Mouse (Mus musculus) kidney, embryonic 14.5 days (tissue): ENCODE data around the gene Msl2. TPM values are rescaled to one million over a fixed set of nuclear protein-coding genes. Genes with fewer than 3 reads are reported as not detected.

Experiments used
- ATAC-seq: fragments of 200-750 bp; cut with Nextera tagmentation; 2 replicates; pipeline ENCODE4 v1.8.0; 2017; ENCODE audit warnings: moderate number of reproducible peaks, mild to moderate bottlenecking, moderate TSS enrichment, moderate library complexity; ENCODE audit not compliant: low FRiP score, low TSS enrichment
- H3K27ac ChIP-seq: fragments of 300-500 bp; sonication (generic); 2 replicates; pipeline ENCODE4 v1.5.1; 2014; ENCODE audit warnings: low read depth, mild to moderate bottlenecking, low read length, moderate library complexity, mixed read lengths
- H3K27me3 ChIP-seq: fragments of 300-500 bp; sonication (generic); 2 replicates; pipeline ENCODE4 v1.6.1; 2014; ENCODE audit warnings: mild to moderate bottlenecking, low read length; ENCODE audit not compliant: control insufficient read depth, insufficient read depth
- H3K36me3 ChIP-seq: fragments of 300-500 bp; sonication (generic); 2 replicates; pipeline ENCODE4 v1.6.1; 2014; ENCODE audit warnings: low read length, mixed read lengths; ENCODE audit not compliant: control insufficient read depth, insufficient read depth
- H3K4me1 ChIP-seq: fragments of 300-500 bp; sonication (generic); 2 replicates; pipeline ENCODE4 v1.6.1; 2014; ENCODE audit warnings: low read length, mixed read lengths; ENCODE audit not compliant: control insufficient read depth, insufficient read depth
- H3K4me2 ChIP-seq: fragments of 300-500 bp; sonication (generic); replicated peaks from 2 replicates; pipeline ENCODE4 v1.6.1; 2014; ENCODE audit warnings: low read depth, mild to moderate bottlenecking, low read length
- H3K4me3 ChIP-seq: fragments of 300-500 bp; sonication (generic); 2 replicates; pipeline ENCODE4 v1.5.1; 2014; ENCODE audit warnings: mild to moderate bottlenecking, low read length
- H3K9ac ChIP-seq: fragments of 300-500 bp; sonication (generic); 2 replicates; pipeline ENCODE4 v1.6.1; 2014; ENCODE audit warnings: low read depth, mild to moderate bottlenecking, low read length, moderate library complexity
- H3K9me3 ChIP-seq: fragments of 300-500 bp; sonication (generic); 2 replicates; pipeline ENCODE4 v1.6.1; 2016; ENCODE audit warnings: low read length; ENCODE audit not compliant: control insufficient read depth
- WGBS: fragments of 180-500 bp; shearing (Covaris S2); extraction: QIAGEN DNeasy Blood & Tissue Kit; methylation state at CpG from one replicate; pipeline ENCODE4 v1.1.7; 2014; 5-methylcytosine and 5-hydroxymethylcytosine counted together
- polyA plus RNA-seq: library from polyadenylated mRNA; unstranded; fragments of >200 nt; fragmentation: Nextera tagmentation; extraction: Ambion mirVana; gene quantifications from 2 replicates; pipeline ENCODE4 v1.2.1, GENCODE M21; 2014

Gene Msl2
- polyA plus RNA-seq, 1 experiment from 2014 or later, result 9.7 TPM

GRCm38 (mm10) chr9:101078579-101078978, 4.7 kb downstream of the Msl2 start:
- H3K4me3 ChIP-seq, result peak overlapping the region; percentile 23; the same call in 1 of the 2 replicates
- no peak overlapping the region for H3K27ac ChIP-seq
- 56% methylated on average over 4 of the region's 4 CpGs for WGBS

DNA sequence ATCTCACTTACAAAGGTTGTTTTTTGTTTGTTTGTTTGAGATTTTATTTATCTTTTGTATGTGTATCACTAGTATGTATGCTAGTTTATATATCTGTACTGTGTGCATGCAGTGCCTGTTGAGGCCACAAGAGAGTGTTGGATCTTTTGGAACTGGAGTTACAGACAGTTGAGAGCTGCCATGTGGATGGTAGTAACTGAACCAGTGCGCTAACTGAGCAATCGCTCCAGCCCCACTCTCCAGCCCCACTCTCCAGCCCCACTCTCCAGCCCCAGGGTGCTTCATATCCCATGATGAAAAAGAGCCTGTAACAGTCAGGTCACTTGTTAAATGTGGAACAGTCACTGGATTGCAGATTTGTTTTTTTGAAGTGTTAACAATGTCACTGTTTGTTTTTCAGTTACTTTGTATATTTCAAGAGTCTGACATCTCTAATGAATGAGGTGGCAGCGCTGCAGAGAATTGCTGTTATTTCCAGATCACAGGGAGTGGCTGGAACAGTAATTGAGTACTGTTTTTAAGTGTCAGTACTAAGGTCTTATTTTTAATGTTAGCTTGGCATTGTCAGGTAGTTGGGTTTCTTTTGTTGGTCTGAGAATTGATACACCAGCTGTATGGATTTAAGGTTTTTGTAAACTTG, 6.3 kb downstream of the Msl2 start:
- no peak overlapping the region for H3K4me2 ChIP-seq

More at GRCm38 (mm10) chr9:101078579-101078978, 4.7 kb downstream of the Msl2 start:
- Histone ChIP-seq H3K36me3 (peaks cover 3% of the 10 kb centered on the region; the same call in 1 of the 2 replicates), H3K27me3 (no peaks in the 10 kb centered on the region), H3K4me1 (peaks cover 23% of the 10 kb centered on the region), H3K9me3 (no peaks in the 10 kb centered on the region), H3K4me2 (peak overlapping the region; percentile 43), H3K9ac (0 out of 2 replicates have a peak overlapping the region, but pooled peaks have one; percentile 19)
- ATAC-seq, result no peak

DNA sequence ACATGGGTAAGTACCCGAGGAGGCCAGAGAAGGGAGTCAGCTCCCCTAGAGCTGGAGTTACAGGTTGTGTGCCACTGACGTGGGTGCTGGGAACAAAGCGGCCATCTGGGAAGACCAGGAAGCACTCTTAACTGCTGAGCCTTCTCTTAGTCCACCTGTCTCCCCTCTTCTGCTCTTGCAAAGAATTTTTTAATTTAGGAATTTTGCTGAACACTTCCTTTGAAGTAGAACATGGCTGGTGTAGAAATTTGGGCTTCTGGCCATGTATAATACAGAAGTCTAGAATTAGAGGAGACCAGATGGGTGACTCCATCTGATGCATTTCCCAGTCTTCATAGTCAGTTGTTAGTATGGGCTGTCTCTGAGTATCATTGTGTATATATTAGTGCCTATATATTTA, 9.8 kb downstream of the Msl2 start:
- no peak for ATAC-seq
- peaks cover 2% of the 10 kb centered on the region; the same call in 1 of the 2 replicates for H3K36me3 ChIP-seq
- peaks cover 11% of the 10 kb centered on the region for H3K4me1 ChIP-seq
- no peak overlapping the region for H3K27ac ChIP-seq
- WGBS, result 91% methylated on average over 3 of the region's 3 CpGs
- H3K9ac ChIP-seq, result no peak overlapping the region
- peaks cover 3% of the 10 kb centered on the region; the same call in 1 of the 2 replicates for H3K9me3 ChIP-seq
- no peak overlapping the region for H3K4me3 ChIP-seq
- no peak overlapping the region for H3K4me2 ChIP-seq
- H3K27me3 ChIP-seq, result no peaks in the 10 kb centered on the region

More for the DNA sequence above, 6.3 kb downstream of the Msl2 start:
- no peak for ATAC-seq
- H3K27me3 ChIP-seq, result no peaks in the 10 kb centered on the region
- no peak overlapping the region for H3K9ac ChIP-seq
- H3K9me3 ChIP-seq, result peaks cover 3% of the 10 kb centered on the region; the same call in 1 of the 2 replicates
- H3K36me3 ChIP-seq, result peaks cover 3% of the 10 kb centered on the region; the same call in 1 of the 2 replicates
- no peak overlapping the region for H3K27ac ChIP-seq
- H3K4me3 ChIP-seq, result no peak overlapping the region
- 76% methylated on average over 3 of the region's 3 CpGs for WGBS
- H3K4me1 ChIP-seq, result peaks cover 23% of the 10 kb centered on the region

GRCm38 (mm10) chr9:101095425-101095824, 21.5 kb downstream of the Msl2 start:
- ATAC-seq, result no peak
- 97% methylated on average over 4 of the region's 4 CpGs for WGBS

DNA sequence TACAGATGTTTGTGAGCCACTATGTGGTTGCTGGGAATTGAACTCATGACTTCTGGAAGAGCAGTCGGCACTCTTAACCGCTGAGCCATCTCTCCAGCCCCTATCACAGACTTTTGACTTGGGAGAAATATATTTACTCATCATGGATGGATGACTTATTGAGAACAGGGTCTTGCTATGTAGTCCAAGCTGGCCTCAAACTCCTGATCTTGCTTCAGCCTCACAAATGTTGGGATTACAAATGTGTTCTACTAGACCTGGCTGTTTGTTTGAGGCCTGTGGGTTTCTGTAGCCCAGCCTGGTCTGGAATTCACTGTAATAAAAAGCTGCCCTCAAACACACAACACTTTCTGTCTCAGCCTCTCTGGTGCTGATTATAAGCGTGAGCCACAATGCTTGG, 22.6 kb downstream of the Msl2 start:
- no peak overlapping the region for H3K9ac ChIP-seq
- H3K4me1 ChIP-seq, result no peaks in the 10 kb centered on the region
- H3K36me3 ChIP-seq, result peaks cover 16% of the 10 kb centered on the region
- 100% methylated on average over 3 of the region's 3 CpGs for WGBS
- H3K27me3 ChIP-seq, result no peaks in the 10 kb centered on the region
- H3K27ac ChIP-seq, result no peak overlapping the region
- H3K9me3 ChIP-seq, result peaks cover 8% of the 10 kb centered on the region
- H3K4me3 ChIP-seq, result no peak overlapping the region
- no peak for ATAC-seq
- no peak overlapping the region for H3K4me2 ChIP-seq

More at GRCm38 (mm10) chr9:101095425-101095824, 21.5 kb downstream of the Msl2 start:
- no peak overlapping the region for H3K27ac ChIP-seq
- no peak overlapping the region for H3K4me3 ChIP-seq
- no peak overlapping the region for H3K9ac ChIP-seq
- peaks cover 7% of the 10 kb centered on the region; the same call in 1 of the 2 replicates for H3K36me3 ChIP-seq
- no peak overlapping the region for H3K4me2 ChIP-seq
- peaks cover 8% of the 10 kb centered on the region for H3K9me3 ChIP-seq
- no peaks in the 10 kb centered on the region for H3K27me3 ChIP-seq
- H3K4me1 ChIP-seq, result no peaks in the 10 kb centered on the region

- 74% methylated on average over 1 of the region's 1 CpGs for WGBS
- Histone ChIP-seq H3K36me3 (peaks cover 22% of the 10 kb centered on the region), H3K4me1 (no peaks in the 10 kb centered on the region), H3K9me3 (peaks cover 7% of the 10 kb centered on the region), H3K4me2 (no peak overlapping the region), H3K4me3 (no peak overlapping the region), H3K27ac (no peak overlapping the region), H3K27me3 (no peaks in the 10 kb centered on the region), H3K9ac (no peak overlapping the region)
- no peak for ATAC-seq
Measured at GRCm38 (mm10) chr9:101097542-101097941, 23.6 kb downstream of the Msl2 start.

DNA sequence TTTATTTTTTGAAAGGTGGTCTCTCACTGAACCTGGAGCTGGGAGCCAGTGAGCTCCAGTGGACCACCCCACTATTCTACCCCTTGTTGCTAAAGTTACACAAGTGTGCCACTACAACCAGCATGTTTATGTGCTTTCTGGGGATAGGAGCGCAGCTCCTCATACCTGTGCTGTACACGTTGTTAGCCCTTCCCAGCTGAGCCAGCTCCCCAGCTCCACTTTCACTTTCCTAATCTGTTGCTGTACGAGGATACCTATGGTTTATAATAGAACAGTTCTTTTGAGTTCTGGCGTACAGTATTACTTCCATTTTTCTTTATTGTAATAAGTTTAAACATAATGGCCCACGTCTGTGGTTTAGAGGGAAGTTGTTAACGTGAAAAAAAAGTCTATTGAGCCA, 25.5 kb downstream of the Msl2 start:
- no peak overlapping the region for H3K4me2 ChIP-seq
- no peaks in the 10 kb centered on the region for H3K27me3 ChIP-seq
- ATAC-seq, result no peak
- WGBS, result 88% methylated on average over 6 of the region's 6 CpGs
- no peak overlapping the region for H3K27ac ChIP-seq
- peaks cover 22% of the 10 kb centered on the region for H3K36me3 ChIP-seq
- no peak overlapping the region for H3K9ac ChIP-seq
- H3K4me3 ChIP-seq, result no peak overlapping the region
- no peaks in the 10 kb centered on the region for H3K4me1 ChIP-seq
- H3K9me3 ChIP-seq, result peaks cover 5% of the 10 kb centered on the region

- H3K9me3 ChIP-seq, result peaks cover 5% of the 10 kb centered on the region
- no peak overlapping the region for H3K4me2 ChIP-seq
- H3K27ac ChIP-seq, result no peak overlapping the region
- no peaks in the 10 kb centered on the region for H3K27me3 ChIP-seq
- 88% methylated on average over 3 of the region's 3 CpGs for WGBS
- no peak overlapping the region for H3K4me3 ChIP-seq
- H3K9ac ChIP-seq, result no peak overlapping the region
- H3K4me1 ChIP-seq, result no peaks in the 10 kb centered on the region
- ATAC-seq, result no peak
- H3K36me3 ChIP-seq, result peaks cover 26% of the 10 kb centered on the region
Measured at GRCm38 (mm10) chr9:101100163-101100562, 26.3 kb downstream of the Msl2 start.

GRCm38 (mm10) chr9:101101547-101101946, 27.6 kb downstream of the Msl2 start:
- Histone ChIP-seq H3K36me3 (peaks cover 38% of the 10 kb centered on the region), H3K4me2 (no peak overlapping the region), H3K27ac (no peak overlapping the region), H3K4me1 (no peaks in the 10 kb centered on the region), H3K27me3 (no peaks in the 10 kb centered on the region), H3K9me3 (peaks cover 5% of the 10 kb centered on the region), H3K4me3 (no peak overlapping the region), H3K9ac (no peak overlapping the region)
- 95% methylated on average over 8 of the region's 8 CpGs for WGBS
- no peak for ATAC-seq
